Mouse (Mus musculus) left cerebral cortex, adult 18-20 months (tissue): ENCODE measurements around the gene Gpc6. TPM values are rescaled to one million over a fixed set of nuclear protein-coding genes. Genes with fewer than 3 reads are reported as not detected.

Experiments
- DNase-seq, 2 experiments: peaks; one replicate each; pipeline ENCODE4 v3.0.0; 2021 to 2022; ENCODE audit warnings: low spot score in 2 of 2, mixed read lengths in 1 of 2
- total RNA-seq, 2 experiments: library from RNA; stranded (reverse); gene quantifications; 2 replicates each; pipeline ENCODE4 v1.2.3; 2021

The Gpc6 gene
- total RNA-seq, 2 experiments from 2014 or later: 12.4 to 12.8 TPM

DNA sequence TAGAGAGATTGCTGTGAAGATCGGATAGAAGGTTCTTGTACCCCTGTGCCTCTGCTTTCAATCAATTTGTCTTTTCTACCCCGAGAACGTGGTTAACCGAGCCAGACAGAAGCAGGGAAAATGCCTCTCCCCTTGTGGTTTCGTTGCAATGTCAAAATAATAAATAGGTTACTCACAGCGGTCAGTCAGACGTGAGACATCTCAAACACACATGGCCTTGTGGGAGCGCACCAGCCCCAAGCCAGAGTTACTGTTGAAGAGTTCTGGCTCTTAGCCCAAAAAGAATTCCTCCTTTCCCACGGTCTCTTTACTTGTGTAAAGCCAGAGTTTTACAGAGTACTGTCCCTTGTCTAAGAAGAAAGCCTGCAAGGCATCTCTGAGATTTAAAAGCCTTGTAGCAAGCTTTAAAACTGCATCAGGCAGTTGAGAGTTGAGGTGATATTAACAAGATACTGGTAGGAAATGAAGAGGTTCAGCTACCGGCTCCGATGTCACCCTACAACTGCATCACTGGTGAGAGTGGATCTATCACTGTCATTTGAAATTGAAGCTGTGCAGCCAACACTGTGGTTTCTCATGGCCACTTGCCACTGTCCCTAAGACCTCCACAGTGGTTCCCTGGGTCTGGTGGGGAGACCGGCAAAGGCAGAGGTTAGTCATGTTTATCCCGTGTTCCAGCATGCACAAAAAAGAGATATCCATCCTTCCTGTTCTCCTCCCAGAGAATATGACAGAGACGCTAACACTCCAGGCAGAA is 916.9 kb downstream of the Gpc6 start:
- no peak for DNase-seq

DNA sequence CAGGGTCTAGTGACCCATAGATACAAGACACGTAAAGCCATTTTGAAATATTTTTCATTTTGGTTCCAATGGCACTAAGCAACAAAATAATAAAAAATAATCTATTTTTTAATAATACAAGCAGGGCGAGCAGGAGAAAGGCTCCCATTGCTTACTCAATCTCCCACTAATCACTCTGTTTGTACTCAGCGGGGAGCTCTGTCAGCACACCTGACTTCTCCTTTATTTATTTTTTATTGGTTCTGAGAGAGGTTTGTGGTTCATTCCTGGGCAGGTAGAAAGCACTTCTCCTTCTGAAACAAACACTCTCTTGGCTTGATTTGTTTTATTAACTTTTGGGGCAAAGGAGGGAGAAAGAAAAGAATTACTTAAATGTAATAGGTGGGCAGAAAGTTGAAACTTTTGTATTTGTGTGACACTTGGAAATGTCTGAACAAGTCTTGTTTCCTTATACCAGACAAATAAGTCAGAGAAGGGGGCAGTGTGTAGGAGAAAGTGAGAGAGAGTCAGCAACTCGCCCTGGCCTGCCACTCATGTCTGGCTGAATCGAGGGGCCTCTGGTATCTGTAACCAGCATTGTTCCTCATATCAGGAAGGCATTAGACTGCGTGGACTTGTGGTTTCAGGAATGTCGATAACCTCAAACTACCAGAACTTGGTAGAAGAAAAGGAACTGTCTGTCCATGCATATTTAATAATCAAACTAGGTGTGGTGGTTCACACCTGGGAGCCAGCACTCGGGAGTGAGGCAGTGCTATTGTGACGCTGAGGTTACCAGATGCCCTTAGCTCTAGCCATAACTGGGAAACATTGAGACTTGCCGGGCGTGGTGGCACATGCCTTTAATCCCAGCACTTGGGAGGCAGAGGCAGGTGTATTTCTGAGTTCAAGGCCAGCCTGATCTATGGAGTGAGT is 924.7 kb downstream of the Gpc6 start:
- no peak for DNase-seq

DNA sequence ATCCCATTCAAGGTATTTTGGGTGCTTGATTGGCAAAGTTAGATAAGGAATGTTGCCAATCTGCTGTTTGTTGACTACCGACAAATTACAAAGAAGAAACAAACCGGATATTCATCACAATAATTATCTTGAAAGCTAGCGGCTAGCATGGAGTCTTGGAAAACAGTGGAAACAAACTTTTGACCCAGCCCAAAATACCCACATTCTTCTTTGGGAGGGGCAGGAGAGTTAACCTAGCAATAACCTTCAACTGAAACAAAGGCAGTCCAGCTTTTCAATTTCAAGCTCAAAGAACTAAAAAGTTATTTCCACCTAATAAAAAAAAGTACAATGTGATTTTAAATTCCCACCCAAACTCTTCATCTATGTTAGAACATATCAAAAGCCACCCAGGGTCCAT is 927.2 kb downstream of the Gpc6 start:
- DNase-seq: no peak

DNA sequence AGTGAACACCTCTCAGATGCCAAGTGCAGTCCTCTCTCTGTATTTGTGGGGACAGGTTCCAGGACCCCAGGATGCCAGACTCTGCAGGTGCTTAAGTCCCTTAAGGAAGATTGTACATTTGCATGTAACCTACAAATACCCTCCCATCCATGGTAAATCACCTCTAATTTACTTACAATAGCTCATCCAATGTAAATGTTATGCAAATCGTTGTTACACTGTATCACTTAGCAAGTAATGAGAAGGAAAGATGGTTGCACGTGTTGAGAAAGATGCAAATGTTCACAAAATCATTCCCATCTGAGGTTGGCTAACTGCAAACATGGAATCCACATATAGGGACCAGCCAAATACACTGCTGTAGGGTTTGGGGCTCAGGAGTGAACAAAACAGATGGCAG is 927.7 kb downstream of the Gpc6 start:
- DNase-seq: no peak

DNA sequence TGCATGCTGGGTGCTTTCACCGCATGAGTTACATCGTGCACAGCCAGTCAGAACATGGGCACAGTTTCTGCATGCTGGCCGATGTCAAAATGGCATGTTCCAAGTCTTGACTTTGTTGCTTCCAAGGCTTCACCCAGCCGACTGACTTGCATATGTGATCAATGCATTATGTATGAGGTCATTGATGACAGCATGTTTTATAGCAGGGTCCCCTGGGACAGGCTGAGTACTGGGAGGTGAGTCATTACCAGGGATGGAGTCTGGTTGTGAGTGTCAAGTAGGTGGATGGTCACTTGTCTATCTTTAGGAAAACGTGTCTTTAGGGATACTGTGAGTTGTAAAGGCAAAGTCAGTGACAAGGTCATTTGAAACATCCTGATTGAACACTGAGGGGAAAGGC is 929.4 kb downstream of the Gpc6 start:
- DNase-seq: no peak

DNA sequence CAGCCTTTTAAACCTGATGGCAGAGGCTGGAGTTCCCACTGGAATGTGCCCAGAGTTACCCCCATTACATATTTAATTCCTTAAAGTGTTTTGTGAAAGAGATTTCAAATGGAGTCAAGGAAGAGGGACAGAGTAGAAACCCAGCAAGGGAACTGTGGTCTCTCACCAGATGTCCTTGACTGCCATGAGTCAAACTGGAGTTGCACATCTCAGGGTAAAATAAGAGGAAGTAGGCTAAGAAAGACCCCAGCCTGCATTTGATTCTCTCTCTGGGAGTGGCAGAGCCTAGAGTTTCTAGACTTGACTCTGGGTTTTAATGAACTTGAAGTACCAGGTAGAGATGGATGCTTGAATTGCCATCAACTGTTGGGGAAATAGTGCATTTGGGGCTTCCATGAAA is 946.2 kb downstream of the Gpc6 start:
- no peak for DNase-seq

DNA sequence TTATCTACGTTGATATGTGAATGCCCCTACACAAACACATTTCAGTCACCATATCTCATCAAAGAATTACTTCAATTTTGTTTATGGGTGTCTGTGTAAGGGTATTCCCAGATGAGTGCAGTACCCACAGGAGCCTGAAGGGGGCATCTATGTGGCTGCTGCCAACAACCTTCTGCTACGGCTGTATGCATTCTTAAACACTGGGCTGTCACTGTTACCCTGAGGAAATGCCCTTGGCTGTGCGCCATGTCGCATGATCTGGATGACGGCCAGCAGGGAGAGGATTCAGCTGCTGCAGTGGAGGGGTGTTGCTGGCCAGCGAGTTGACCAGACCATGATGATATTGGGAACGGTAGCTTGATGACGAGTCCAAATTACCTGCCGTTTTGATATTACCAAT is 954.2 kb downstream of the Gpc6 start:
- DNase-seq: no peak

DNA sequence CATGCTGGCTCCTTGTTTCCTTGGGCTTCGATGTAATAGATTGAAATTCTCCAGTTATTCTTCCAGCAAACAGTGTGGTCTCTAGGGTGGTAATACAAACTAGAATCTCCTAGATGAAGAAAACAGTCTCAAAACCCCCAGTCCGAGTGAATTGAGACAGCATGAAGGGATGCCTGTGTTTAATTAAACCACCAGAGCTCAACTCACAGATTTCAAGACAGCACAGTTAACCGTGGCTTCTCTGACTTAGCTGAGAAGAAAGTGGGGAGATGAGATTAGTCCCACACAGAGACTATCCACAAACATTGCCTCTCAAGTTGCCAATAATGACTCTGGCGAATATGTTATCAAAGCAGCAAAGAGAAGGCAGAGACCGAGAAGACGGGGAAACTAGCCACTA is 956.0 kb downstream of the Gpc6 start:
- DNase-seq: no peak

DNA sequence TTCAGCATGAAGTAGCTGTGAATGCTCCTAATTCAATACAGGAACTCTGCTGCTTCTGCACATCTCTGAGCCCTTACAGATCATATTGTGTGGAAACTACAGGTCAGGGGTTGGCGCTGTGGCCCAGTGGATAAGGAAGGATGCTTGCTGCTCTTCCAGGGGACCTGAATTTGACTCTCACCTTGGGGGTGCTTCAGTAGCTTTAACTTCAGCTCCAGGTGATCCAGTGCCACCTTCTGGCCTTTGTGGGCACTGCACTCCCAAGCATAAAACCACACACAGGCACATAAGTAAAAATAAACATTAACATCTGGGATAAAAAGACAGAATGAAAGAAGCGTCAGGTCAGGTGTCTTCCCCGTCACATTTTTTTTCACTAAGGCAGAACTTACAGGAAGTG is 957.1 kb downstream of the Gpc6 start:
- peak; percentile 46 to 49 for DNase-seq

DNA sequence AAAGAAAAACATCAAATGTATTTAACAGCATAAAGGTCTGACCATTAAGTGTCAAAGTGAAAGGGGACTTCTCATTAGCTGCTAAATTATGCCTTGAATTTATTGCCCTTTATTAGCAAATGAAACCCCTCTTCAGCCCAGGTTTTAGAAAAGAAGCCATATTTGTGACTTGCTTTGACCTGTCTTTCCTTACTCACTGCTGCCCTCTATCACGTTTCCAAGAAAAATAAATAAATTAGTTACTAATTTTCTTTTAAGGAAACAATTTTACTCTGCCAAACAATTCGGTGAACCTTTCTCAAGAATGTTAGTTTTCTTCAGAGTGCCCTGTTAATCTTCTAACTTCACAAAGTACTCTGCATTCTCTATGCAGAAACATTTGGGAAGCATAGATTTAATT is 964.5 kb downstream of the Gpc6 start:
- DNase-seq: no peak

DNA sequence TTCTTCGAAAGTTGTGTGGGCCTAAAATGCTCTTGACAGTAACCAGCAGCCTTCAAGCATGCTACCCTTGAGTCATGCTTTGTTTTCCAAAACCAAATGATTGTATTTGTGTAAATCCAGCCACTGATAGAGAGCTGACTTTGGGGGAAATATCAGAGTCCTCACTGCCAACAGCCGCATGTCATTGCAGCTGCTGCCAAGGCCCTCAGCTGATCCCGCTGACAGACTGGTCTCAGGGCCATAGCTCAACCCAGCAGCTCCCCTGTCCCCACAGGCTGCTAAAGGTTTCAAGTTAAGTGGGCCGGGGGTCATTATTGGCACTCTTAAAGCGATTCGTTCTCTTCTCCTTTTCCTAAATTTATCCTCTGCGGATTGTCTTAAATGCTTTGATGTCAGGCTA is 966.3 kb downstream of the Gpc6 start:
- DNase-seq: no peak

DNA sequence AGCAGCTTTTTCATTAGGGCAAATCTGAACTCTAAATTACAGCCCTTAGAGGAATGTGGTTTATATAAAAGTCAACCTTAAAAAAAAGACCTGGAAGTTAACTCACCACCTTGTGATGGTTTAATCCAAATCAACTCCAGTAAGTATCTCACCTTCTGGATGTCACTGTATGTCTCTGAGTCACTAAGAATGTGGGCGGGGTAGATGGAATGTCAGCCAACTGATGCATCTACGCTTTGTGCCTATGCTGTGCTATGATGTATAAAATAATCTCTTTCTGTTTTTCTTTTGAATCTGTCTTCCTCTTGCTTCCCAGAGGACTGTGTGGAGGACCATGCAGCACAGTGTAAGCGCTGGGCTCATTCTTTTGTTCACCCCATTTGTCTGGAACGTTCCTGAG is 966.9 kb downstream of the Gpc6 start:
- peak; percentile 28 to 35 for DNase-seq

DNA sequence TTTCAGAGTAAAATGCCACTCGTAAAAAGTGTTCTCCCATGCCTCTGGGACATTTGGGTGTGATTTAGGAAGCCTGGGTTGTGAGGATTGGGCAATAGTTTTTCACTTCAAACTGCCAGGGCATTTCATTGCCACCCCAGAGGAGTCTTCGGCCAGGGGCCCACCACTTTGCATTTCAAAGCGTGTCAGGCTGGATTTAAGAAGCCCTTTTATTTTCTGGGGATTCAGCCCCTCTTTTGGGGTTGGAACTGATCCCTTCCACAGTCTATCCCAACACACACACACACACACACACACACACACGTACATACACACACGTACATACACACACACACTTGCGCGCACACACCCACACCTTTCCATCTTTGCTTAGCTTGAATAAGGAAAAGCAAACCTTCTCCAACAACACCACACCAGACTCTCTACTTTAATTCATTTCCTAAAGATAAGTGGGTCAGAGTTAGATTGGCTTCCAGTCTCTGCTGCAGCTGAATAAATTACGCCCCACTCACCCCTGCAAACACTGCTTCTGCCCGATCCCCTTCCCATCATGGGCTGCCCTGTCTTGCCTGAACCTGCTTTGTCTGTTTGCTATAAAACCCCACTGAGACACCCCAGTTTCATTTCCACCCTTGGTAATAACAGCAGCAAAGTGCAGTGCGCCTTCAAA is 969.9 kb downstream of the Gpc6 start:
- peak; percentile 7 to 30 for DNase-seq

DNA sequence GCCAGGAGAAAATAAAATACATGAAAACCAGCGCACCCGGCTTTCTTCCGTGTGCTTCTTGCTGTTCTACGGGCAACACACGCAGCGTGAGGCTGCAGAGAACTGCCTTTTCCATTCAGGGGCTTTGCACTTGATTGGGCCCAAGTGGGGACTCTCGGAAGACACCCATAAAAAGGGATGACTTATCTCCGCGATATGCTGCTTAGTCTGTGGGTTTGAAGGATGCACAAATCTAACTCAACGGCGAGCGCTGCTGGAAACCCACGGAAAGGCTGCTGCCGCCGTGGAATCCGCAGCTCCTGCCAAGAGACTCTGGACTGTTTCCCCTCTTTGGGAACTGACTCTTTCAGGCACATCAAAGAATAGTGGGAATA is 970.4 kb downstream of the Gpc6 start:
- DNase-seq: peak; percentile 56 to 76

DNA sequence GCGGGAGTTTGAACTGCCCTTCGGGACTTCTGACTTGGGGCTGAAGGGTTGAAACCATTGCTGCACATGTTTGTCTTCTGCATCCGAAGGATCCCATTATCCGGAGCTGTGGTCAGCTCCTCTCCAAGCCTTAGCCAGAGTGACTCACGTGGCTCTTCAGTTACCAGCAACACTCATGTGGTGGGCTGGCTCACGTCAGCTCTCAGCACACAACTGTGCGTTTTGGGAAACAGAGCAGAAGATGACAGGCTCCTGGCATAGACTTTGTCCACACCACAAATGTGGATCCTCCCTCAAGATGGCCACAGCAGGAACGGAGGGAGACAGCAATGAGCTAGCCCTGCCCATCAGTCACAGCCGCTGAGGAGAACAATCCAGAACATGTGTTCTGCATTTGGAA is 979.2 kb downstream of the Gpc6 start:
- no peak for DNase-seq

DNA sequence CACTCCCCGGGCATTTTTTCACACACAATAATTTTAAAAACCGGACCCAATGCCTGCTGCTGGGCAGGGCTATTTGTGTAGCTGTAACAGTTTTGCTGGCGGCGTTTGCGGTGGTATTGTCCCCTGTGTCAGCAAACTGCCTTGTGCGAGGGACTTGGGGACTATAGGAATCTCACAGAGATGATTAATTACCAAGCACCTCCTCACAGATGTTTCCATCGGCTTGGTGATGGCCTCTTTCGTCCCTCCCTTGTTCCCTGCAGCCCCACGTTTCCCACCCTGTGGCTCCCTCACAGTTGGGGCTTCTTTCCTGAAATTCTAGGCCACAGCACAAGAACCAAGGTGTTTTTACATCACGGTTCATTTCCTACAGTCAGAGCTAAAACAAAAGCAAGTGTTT is 980.6 kb downstream of the Gpc6 start:
- DNase-seq: no peak

DNA sequence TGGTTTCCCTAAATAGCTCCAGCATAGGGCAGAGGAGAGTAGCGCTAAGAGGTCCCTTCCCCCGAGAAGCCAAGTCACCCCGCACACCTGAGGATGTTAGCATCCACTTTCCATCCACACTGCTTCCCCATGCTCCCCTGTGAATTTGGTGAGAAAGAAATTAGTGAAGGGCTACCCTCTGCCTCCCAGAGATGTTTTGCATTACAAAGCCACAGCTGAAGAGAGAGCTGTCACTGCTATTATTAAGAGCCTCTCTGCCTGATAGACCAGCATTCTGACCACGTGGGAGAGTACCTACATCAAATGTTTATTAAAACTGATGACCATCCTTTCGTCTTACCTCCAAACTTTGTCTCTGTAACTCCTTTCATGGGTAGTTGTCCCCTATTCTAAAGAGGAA is 981.2 kb downstream of the Gpc6 start:
- DNase-seq: no peak

DNA sequence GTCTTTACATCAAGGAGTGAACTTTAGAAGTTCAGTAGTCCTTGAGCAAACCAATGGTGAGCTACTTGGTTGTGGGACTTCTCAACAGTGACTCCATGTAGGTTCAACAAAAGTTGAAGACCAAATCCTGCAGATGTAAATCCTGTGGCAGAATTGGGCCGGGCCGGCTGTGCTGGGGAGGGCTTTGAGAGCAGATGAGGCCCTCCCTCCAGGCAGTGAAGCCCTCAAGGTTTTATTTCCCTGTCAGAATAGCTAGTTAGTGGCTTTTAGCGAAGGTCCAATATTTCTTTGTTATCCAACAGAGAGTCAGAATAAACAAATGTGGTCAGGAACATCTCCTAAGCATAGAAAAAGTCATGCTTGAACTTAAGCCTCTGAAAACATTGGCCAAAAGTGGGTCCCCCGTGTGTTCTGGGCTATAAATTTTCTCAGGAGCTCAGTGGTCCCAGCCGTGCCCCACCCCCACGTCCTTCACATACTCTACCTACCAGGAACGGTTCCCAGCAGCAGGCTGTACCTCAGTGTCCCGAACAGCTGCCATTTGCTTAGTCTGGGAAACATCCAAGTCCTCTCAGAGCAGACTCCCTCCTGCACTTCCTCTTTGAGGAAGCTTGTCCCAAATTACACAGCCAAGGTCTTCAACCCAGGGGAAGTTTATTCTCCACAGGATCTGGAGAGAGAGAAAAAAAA is 983.3 kb downstream of the Gpc6 start:
- no peak for DNase-seq

DNA sequence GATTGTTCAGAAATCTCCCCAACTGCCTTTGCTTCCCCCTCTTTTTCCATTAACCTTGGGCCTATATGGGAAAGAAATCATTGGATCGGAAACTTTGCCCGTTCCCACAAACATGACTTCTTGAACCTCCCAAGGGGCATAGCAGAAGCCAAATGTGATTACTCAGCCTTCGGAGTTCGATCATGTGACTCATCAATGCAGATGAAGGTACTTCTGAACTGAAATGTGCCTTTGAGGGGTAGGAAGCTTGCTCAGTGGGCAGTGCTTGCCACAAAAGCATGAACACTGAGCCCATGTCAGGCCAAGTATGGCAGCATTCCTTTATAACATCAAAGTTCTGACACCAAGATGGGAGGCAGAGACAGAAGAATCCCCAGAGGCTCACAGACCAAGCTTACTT is 983.9 kb downstream of the Gpc6 start:
- DNase-seq: no peak

DNA sequence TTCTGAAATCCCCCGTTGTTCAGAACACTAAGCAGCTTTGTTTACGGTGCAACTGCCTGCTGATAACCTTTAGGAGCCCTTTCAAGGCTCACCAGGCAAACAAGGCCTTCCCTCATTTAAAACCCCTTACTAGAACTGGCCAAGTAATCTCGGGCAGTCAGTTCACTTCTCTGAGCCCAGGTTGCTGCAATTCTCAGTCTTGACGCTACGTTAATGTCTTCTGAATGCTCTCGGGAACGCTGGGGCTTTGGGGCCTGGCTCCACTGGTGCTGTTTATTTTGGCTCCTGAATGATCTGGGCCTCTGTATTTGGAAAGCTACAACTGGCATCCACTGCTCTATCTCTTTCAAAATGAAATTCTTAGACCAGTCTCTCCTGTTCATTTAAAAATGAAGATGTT is 985.2 kb downstream of the Gpc6 start:
- DNase-seq: no peak

DNA sequence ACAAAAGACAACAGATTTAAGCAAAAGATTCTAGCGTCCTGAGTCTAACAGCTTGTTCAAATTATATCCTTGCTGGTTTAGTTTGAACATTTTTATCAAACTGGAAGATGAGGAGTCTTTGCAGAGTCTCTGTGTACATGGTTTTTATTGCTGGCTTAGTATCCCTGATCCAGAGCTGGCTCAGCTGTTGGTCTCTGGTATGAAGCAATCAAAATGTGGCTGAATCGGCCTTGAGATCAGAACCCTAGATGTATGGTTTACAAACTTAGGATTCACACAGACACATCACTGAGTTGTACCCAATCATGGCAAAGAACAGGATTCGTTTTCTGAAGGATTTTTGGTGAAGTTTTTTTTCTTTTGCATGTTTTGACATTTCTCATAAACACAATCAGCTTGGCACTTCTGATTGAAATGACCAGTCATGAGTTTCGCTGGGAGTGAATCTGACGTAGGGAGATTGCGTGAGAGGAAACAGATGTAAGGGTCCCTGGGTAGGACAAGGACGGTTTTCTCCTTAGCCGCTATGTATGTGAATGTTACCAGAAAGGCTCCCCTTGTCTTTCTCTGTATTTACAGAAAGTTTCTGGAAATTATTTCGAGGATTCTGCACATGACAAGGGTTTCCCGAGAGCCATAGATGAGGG is 987.6 kb downstream of the Gpc6 start:
- DNase-seq: no peak
